ENCODE assay signal across 8 mouse cellular contexts in genomic region chr8:3630647-3631477, GRCm38 (mm10). TPM values are rescaled to one million over a fixed set of nuclear protein-coding genes. Genes with fewer than 3 reads are reported as not detected.
DNase-seq lines count a peak whose midpoint lies in the region; ATAC-seq lines count a peak whose summit lies in the region.

Gene Stxbp2, plus strand, starts transcription at chr8:3630955.

- no peaks in the 10 kb centered on the region for H3K36me3 ChIP-seq in hindbrain, embryonic 12.5 days

- peaks cover 7% of the 10 kb centered on the region; the same call in 1 of the 2 replicates for H3K4me1 ChIP-seq in hindbrain, embryonic 12.5 days

- DNase-seq in ES-CJ7 (ENCODE audit: low read depth, low spot score): peak; percentile 89
- DNase-seq in brain, adult 2 months (ENCODE audit: low read depth, low spot score): peak; percentile 92
- peak; percentile 56 to 58 for DNase-seq in layer of hippocampus, postnatal 25 days (ENCODE audit: extremely low spot score in 1 of 2, low spot score in 1 of 2)
- DNase-seq in lung, postnatal 14 days: peak; percentile 84
- DNase-seq in retina, adult 2 months (ENCODE audit: low read depth, low spot score): peak; percentile 66
- peak; percentile 87 for DNase-seq in thymus, postnatal 25 days

- peak within 1 kb of the TSS; percentile 47 for H3K4me3 ChIP-seq in hindbrain, embryonic 12.5 days

- H3K27me3 ChIP-seq in hindbrain, embryonic 12.5 days: peaks cover 20% of the 10 kb centered on the region

- no peak within 1 kb of the TSS for H3K27ac ChIP-seq in hindbrain, embryonic 12.5 days

- 6% methylated on average over 47 of the region's 47 CpGs for WGBS in hindbrain, embryonic 12.5 days

- H3K9me3 ChIP-seq in hindbrain, embryonic 12.5 days (replicated peaks): no peaks in the 10 kb centered on the region

- H3K9ac ChIP-seq in hindbrain, embryonic 12.5 days: peak within 1 kb of the TSS; percentile 59

- ATAC-seq in erythroblast, adult 5-6 weeks (replicated peaks; ENCODE audit: low FRiP score, poor library complexity, severe bottlenecking): peak; percentile 97
- ATAC-seq in hindbrain, embryonic 12.5 days (ENCODE audit: low FRiP score): peak; percentile 70

- H3K4me2 ChIP-seq in hindbrain, embryonic 12.5 days (replicated peaks): peak within 1 kb of the TSS; percentile 85

RNA-seq across cellular contexts. Expression of gene Stxbp2, which starts in this region (rescaled TPM):
- total RNA-seq in erythroblast, adult 5-6 weeks (2015; ENCODE audit: low replicate concordance): 44.7 and 49.2 TPM in 2 replicates
- total RNA-seq in erythroblast, adult 5-6 weeks (2017; ENCODE audit: low replicate concordance): 43.8 and 74.6 TPM in 2 replicates
- polyA plus RNA-seq in hindbrain, embryonic 12.5 days (2016; fragmentation: Nextera tagmentation; extraction: Ambion mirVana): 27.1 and 27.3 TPM in 2 replicates
- 10 to 100 TPM; 31.2 to 42.2 TPM for total RNA-seq in layer of hippocampus, postnatal 25 days (2021)
